Mouse (Mus musculus) neural tube, embryonic 14.5 days (tissue): ENCODE data around the gene Psmb7. TPM values are rescaled to one million over a fixed set of nuclear protein-coding genes. Genes with fewer than 3 reads are reported as not detected.
A peak's percentile ranks its signal among the peaks of the same experiment; 100 is the strongest.

ENCODE experiments used
- ATAC-seq: fragments of 200-750 bp; cut with Nextera tagmentation; 2 replicates; pipeline ENCODE4 v1.8.0; 2017; ENCODE audit warnings: low read depth, mild to moderate bottlenecking, moderate TSS enrichment, moderate library complexity
- H3K27ac ChIP-seq: fragments of 300-500 bp; sonication (generic); 2 replicates; pipeline ENCODE4 v1.5.1; 2014; ENCODE audit warnings: low read depth, mild to moderate bottlenecking, control low read depth, low read length, moderate library complexity, mixed read lengths
- H3K27me3 ChIP-seq: fragments of 300-500 bp; sonication (generic); 2 replicates; pipeline ENCODE4 v1.6.1; 2014; ENCODE audit warnings: low read length; ENCODE audit not compliant: control insufficient read depth, insufficient read depth
- H3K36me3 ChIP-seq: fragments of 300-500 bp; sonication (generic); 2 replicates; pipeline ENCODE4 v1.6.1; 2014; ENCODE audit warnings: low read length, mixed read lengths; ENCODE audit not compliant: control insufficient read depth, insufficient read depth
- H3K4me1 ChIP-seq: fragments of 300-500 bp; sonication (generic); 2 replicates; pipeline ENCODE4 v1.6.1; 2014; ENCODE audit warnings: low read length; ENCODE audit not compliant: control insufficient read depth, insufficient read depth
- H3K4me2 ChIP-seq: fragments of 300-500 bp; sonication (generic); 2 replicates; pipeline ENCODE4 v1.6.1; 2014; ENCODE audit warnings: mild to moderate bottlenecking, low read depth, low read length, control low read depth
- H3K4me3 ChIP-seq: fragments of 300-500 bp; sonication (generic); 2 replicates; pipeline ENCODE4 v1.5.1; 2014; ENCODE audit warnings: low read depth, low read length, control low read depth, mixed read lengths
- H3K9ac ChIP-seq: fragments of 300-500 bp; sonication (generic); replicated peaks from 2 replicates; pipeline ENCODE4 v1.6.1; 2014; ENCODE audit warnings: low read depth, mild to moderate bottlenecking, control low read depth, low read length, mixed read lengths
- H3K9me3 ChIP-seq: fragments of 300-500 bp; sonication (generic); 2 replicates; pipeline ENCODE4 v1.6.1; 2016; ENCODE audit warnings: low read length; ENCODE audit not compliant: control insufficient read depth
- WGBS: fragments of 180-500 bp; shearing (Covaris S2); extraction: QIAGEN DNeasy Blood & Tissue Kit; methylation state at CpG from one replicate; pipeline ENCODE4 v1.1.7; 2014; 5-methylcytosine and 5-hydroxymethylcytosine counted together
- polyA plus RNA-seq: library from polyadenylated mRNA; unstranded; fragments of >200 nt; fragmentation: Nextera tagmentation; extraction: Ambion mirVana; gene quantifications from 2 replicates; pipeline ENCODE4 v1.2.1, GENCODE M21; 2014

Psmb7 gene
- 277 and 282 TPM in 2 replicates for polyA plus RNA-seq

DNA sequence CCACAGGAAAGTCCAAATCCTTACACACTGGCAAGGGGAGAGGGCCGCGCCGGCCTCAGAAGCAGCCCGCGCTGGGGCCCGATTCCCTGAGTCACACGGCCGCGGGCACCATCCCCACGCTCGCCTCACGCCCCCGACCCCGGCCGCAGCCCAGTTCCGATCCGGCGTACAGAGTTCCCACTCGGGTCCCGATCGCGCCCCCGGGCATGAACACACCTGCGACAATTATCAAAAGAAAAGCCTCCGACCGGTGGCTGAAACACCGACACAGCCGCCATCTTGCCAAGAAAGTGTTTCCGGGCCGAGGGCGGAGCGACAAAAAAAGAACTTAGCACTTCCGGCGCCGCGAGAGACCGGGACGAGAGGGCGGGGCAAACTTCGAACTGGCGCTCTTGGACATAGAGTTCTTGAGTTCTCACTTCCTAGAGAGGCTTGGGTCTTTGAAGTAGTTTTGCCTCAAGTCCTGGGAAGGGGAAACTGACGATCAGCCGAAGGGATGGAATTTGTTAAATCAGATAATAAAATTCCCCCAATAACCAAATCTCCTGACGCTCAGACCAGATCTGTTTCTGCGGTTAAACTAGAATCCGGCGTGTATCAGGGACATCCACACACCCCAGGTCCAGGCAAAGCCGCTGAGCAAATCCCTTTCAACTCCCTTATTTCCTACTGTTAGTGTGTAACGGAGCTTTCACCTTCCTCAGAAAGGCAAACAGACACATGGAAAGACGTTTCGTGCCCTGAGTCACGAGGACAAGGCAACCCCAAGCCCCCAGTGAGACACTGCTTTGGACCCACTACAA lies at the start of gene Psmb7:
Gene Psmb7 (minus strand): TSS at position 463 of the 803 bp plus-strand sequence.
- Histone ChIP-seq H3K27ac (peak within 1 kb of the TSS; percentile 70; the same call in 1 of the 2 replicates), H3K9ac (peak within 1 kb of the TSS; percentile 85), H3K4me2 (peak within 1 kb of the TSS; percentile 86), H3K36me3 (peaks cover 10% of the 10 kb centered on the region; the same call in 1 of the 2 replicates), H3K4me1 (peaks cover 16% of the 10 kb centered on the region), H3K9me3 (no peaks in the 10 kb centered on the region), H3K4me3 (peak within 1 kb of the TSS; percentile 83), H3K27me3 (no peaks in the 10 kb centered on the region)
- ATAC-seq: peak; percentile 81
- 2% methylated on average over 52 of the region's 52 CpGs for WGBS

DNA sequence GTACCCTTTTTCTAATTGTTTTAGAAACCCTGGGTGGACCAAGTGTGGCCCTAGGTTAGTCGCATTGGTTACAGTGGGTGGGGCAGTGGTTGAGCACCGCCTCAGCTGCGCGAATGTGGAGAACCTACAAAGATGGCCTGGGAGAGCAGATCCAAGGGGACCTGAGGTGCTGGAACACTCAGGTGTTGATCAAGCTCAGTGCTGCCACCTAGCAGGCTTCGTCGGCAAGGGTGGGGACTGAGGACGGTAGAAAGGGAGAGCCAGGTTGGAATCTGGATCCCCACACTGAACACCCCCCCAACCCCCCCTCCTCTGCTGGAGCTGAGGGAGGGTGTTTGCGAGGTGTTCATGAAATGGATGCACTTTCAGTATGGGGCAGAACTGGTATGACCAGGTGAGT lies 47.7 kb upstream of the Psmb7 start:
- 31% methylated on average over 8 of the region's 8 CpGs for WGBS
- no peak for ATAC-seq
- Histone ChIP-seq H3K27me3 (no peaks in the 10 kb centered on the region), H3K9me3 (no peaks in the 10 kb centered on the region), H3K27ac (no peak overlapping the region), H3K4me1 (peaks cover 12% of the 10 kb centered on the region), H3K4me3 (no peak overlapping the region), H3K4me2 (no peak overlapping the region), H3K36me3 (no peaks in the 10 kb centered on the region), H3K9ac (no peak overlapping the region)

DNA sequence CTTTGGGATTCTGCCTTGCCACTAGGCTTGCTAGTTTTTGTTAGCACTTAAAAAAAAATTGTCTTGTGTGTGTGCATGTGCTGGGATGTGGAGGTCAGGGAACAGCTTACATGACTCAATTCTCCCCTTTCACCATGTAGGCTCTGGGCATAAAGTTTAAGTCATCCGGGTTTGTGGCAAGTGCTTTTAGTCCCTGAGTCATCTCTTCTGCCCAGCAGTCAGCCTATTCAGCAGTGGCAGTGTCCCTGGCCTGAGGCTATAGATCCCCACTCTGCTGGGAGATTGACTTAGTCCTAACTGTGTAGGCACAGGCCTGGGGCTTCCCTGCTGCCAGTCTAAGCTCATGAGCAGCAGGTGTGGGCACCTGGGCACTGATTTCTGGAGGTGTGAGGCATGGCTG lies 46.0 kb upstream of the Psmb7 start:
- H3K36me3 ChIP-seq: no peaks in the 10 kb centered on the region
- no peak overlapping the region for H3K9ac ChIP-seq
- H3K4me1 ChIP-seq: peaks cover 12% of the 10 kb centered on the region
- H3K27me3 ChIP-seq: no peaks in the 10 kb centered on the region
- H3K9me3 ChIP-seq: no peaks in the 10 kb centered on the region
- H3K27ac ChIP-seq: no peak overlapping the region
- no peak overlapping the region for H3K4me2 ChIP-seq
- ATAC-seq: no peak
- 46% methylated on average over 1 of the region's 1 CpGs for WGBS
- no peak overlapping the region for H3K4me3 ChIP-seq

DNA sequence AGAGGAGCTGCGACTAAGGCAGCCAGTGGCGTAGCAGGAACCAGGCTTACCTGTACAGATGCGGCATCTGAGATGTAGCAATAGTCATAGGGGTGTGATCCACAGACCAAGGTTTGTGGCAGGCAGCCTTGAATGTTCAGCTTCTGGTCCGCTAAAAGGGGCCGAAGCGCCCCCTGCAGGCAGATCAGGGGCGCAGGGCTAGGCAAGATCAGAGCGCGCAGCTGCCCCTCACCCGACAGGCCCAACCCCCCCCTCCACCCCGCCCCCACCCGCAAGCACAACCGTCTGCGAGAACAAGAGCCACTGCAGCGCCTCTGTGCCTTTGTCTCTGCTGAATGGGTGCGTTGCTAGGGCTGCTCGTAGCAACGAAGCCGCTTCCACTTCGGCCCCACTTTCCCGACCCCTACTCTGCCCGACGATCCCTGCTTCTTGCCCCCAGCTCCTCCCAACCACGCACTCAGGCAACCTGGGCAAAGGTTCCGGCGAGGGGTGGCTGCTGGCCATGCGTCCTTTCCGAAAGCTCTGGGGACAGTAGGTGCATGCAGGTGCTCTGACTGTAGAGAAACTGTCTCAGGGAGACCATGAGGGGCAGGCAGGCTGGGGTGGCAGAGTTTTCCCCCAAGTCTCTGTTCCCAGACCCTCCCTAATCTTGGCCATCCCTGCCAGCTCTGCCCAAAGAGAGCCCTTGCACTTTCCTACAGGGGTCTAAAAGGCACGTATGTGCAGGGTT lies 45.1 kb upstream of the Psmb7 start:
- H3K9me3 ChIP-seq: no peaks in the 10 kb centered on the region
- no peaks in the 10 kb centered on the region for H3K36me3 ChIP-seq
- peak overlapping the region; percentile 46 for H3K9ac ChIP-seq
- WGBS: 2% methylated on average over 26 of the region's 29 CpGs
- H3K4me2 ChIP-seq: peak overlapping the region; percentile 55
- peak; percentile 84 for ATAC-seq
- peaks cover 12% of the 10 kb centered on the region for H3K4me1 ChIP-seq
- peak overlapping the region; percentile 25; the same call in 1 of the 2 replicates for H3K4me3 ChIP-seq
- H3K27ac ChIP-seq: peak overlapping the region; percentile 34; the same call in 1 of the 2 replicates
- H3K27me3 ChIP-seq: no peaks in the 10 kb centered on the region

DNA sequence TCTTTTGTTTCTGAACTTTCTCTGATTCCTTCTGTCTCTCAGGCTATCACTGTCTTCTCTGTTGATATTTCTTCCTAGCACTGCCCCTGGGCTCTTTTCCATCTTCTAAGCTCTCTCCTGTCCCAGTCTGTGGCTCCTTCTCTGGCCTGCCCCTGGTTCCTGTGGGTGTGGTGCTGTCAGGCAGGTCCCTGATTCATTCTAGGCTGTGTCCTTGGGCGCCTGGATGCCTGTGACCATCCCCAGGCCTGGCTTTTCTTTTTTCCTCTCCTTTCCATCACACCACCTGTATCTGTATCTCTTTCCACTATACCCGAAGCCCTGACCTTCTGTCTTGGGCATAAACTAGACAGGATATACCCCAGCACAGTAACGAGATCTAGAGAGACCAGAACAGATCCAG lies 41.9 kb upstream of the Psmb7 start:
- Histone ChIP-seq H3K9ac (no peak overlapping the region), H3K4me2 (no peak overlapping the region), H3K4me1 (peaks cover 12% of the 10 kb centered on the region), H3K9me3 (no peaks in the 10 kb centered on the region), H3K4me3 (no peak overlapping the region), H3K27me3 (no peaks in the 10 kb centered on the region), H3K27ac (no peak overlapping the region), H3K36me3 (no peaks in the 10 kb centered on the region)
- no peak for ATAC-seq
- 64% methylated on average over 3 of the region's 3 CpGs for WGBS

DNA sequence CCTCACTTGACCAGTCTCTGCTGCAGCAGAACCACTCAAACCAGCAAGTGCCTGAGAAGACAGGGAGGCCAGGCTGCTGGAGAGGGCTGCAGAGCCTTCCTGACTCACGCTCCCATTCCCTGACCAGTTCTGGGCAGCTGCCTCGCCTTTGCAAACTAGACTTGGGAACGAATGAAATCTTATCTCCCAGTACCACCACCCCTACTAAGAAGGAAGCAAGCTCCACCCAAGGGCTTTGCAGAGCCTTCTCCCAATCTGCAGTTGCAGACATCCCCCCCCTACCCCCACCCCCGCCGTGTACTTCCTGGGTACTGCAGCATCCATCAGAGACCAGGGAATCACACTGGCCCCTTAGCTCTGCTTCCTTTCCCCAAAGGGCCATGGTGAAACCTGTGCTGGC lies 39.2 kb upstream of the Psmb7 start:
- no peaks in the 10 kb centered on the region for H3K9me3 ChIP-seq
- no peak overlapping the region for H3K9ac ChIP-seq
- H3K27me3 ChIP-seq: no peaks in the 10 kb centered on the region
- H3K4me1 ChIP-seq: peaks cover under 1% of the 10 kb centered on the region
- H3K4me3 ChIP-seq: no peak overlapping the region
- no peak overlapping the region for H3K4me2 ChIP-seq
- no peak for ATAC-seq
- H3K36me3 ChIP-seq: no peaks in the 10 kb centered on the region
- H3K27ac ChIP-seq: no peak overlapping the region
- WGBS: 92% methylated on average over 5 of the region's 5 CpGs

DNA sequence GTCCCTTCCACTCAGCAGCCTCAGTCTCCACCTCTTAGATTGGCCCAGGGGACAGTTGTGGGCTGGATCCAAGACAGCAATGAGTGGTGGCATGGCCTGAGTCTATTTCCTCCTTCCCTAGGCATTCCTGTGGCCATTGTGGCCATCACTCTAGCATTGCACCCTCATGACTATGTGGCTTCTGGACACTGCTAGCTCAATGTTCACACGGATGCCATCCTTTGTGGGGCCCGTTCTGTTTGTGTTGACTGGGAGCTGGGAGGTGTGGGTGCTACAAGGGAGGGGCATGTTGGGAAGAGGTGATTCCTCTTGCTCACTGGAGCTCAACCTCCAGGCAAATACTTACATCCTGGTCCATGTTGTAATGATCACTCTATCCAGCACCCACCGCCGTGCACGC lies 38.3 kb upstream of the Psmb7 start:
- H3K4me1 ChIP-seq: no peaks in the 10 kb centered on the region
- 93% methylated on average over 5 of the region's 5 CpGs for WGBS
- H3K4me2 ChIP-seq: no peak overlapping the region
- no peak overlapping the region for H3K27ac ChIP-seq
- H3K9ac ChIP-seq: no peak overlapping the region
- H3K27me3 ChIP-seq: no peaks in the 10 kb centered on the region
- ATAC-seq: no peak
- H3K9me3 ChIP-seq: no peaks in the 10 kb centered on the region
- H3K36me3 ChIP-seq: no peaks in the 10 kb centered on the region
- no peak overlapping the region for H3K4me3 ChIP-seq

DNA sequence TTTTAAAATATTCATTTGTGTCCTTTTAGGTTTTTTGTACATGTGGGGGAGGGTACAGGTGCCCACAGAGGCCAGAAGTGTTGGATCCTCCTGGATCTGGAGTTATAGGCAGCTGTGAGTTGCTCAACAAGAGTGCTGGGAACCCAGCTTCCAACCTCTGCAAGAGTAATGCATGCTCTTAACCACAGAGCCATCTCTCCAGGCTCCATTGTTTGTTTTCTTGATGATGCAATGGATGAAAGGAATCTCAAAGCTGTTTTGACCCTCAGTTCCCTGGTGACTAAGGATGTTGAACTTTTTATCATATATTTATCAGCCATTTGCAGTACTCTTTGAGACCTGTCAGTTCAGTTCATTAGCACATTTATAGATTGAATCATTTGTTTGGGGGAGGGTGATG lies 35.1 kb upstream of the Psmb7 start:
- H3K27me3 ChIP-seq: no peaks in the 10 kb centered on the region
- no peak for ATAC-seq
- no peak overlapping the region for H3K4me3 ChIP-seq
- no peaks in the 10 kb centered on the region for H3K4me1 ChIP-seq
- no peaks in the 10 kb centered on the region for H3K9me3 ChIP-seq
- H3K36me3 ChIP-seq: no peaks in the 10 kb centered on the region
- no peak overlapping the region for H3K27ac ChIP-seq
- H3K9ac ChIP-seq: no peak overlapping the region
- H3K4me2 ChIP-seq: no peak overlapping the region

DNA sequence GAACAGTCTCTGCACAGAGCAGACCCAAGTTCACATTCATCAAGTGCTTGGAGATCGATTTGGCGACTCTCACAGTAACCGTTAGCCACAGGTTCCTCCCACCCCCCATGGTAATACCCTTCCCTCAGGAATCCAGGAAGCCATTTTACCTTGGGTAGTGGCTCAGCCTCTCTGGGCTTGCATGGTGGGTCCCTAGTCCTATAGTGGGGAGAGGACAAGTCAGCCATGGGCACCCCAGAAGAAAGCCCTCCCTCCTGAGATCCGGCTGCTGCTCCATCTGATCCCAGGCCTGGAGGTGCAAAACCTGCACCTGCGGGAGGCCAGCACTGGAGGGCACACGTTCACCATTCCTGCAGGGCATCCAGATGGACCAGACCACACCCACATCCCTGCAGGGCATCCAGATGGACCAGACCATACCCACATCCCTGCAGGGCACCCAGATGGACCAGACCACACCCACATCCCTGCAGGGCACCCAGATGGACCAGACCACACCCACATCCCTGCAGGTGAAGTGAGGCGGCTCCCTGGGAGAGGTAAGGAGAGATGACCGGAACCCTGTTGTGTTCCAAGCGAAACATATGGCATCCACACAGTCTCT lies 31.6 kb upstream of the Psmb7 start:
- Histone ChIP-seq H3K27me3 (no peaks in the 10 kb centered on the region), H3K4me3 (no peak overlapping the region), H3K36me3 (no peaks in the 10 kb centered on the region), H3K27ac (no peak overlapping the region), H3K4me1 (no peaks in the 10 kb centered on the region), H3K4me2 (no peak overlapping the region), H3K9ac (no peak overlapping the region), H3K9me3 (no peaks in the 10 kb centered on the region)
- ATAC-seq: peak; percentile 24; the same call in 1 of the 2 replicates
- 56% methylated on average over 9 of the region's 9 CpGs for WGBS
